Mouse (Mus musculus) liver, embryonic 12.5 days (tissue): ENCODE data around the gene Ubtd2. TPM values are rescaled to one million over a fixed set of nuclear protein-coding genes. Genes with fewer than 3 reads are reported as not detected.

Experiments used
- ATAC-seq: fragments of 200-750 bp; cut with Nextera tagmentation; 2 replicates; pipeline ENCODE4 v1.8.0; 2017; ENCODE audit warnings: moderate number of reproducible peaks, mild to moderate bottlenecking, moderate library complexity
- H3K27ac ChIP-seq: fragments of 300-500 bp; sonication (generic); 2 replicates; pipeline ENCODE4 v1.5.1; 2016; ENCODE audit warnings: mild to moderate bottlenecking
- H3K27me3 ChIP-seq: fragments of 300-500 bp; sonication (generic); replicated peaks from 2 replicates; pipeline ENCODE4 v1.6.1; 2016; ENCODE audit warnings: mild to moderate bottlenecking, moderate library complexity
- H3K36me3 ChIP-seq: fragments of 300-500 bp; sonication (generic); 2 replicates; pipeline ENCODE4 v1.6.1; 2016; ENCODE audit warnings: mild to moderate bottlenecking, moderate library complexity
- H3K4me1 ChIP-seq: fragments of 300-500 bp; sonication (generic); 2 replicates; pipeline ENCODE4 v1.6.1; 2016
- H3K4me2 ChIP-seq: fragments of 300-500 bp; sonication (generic); 2 replicates; pipeline ENCODE4 v1.6.1; 2016; ENCODE audit warnings: mild to moderate bottlenecking, moderate library complexity
- H3K4me3 ChIP-seq: fragments of 300-500 bp; sonication (generic); 2 replicates; pipeline ENCODE4 v1.5.1; 2016; ENCODE audit warnings: mild to moderate bottlenecking, moderate library complexity
- H3K9ac ChIP-seq: fragments of 300-500 bp; sonication (generic); 2 replicates; pipeline ENCODE4 v1.6.1; 2016; ENCODE audit warnings: mild to moderate bottlenecking, moderate library complexity
- H3K9me3 ChIP-seq: fragments of 300-500 bp; sonication (generic); replicated peaks from 2 replicates; pipeline ENCODE4 v1.6.1; 2016; ENCODE audit warnings: mild to moderate bottlenecking, moderate library complexity
- WGBS: fragments of 180-500 bp; shearing (Covaris S2); methylation state at CpG from one replicate; pipeline ENCODE4 v1.1.7; 2016; ENCODE audit not compliant: insufficient replicate concordance; 5-methylcytosine and 5-hydroxymethylcytosine counted together
- polyA plus RNA-seq: library from polyadenylated mRNA; unstranded; fragments of >200 nt; fragmentation: Nextera tagmentation; extraction: Ambion mirVana; gene quantifications from 2 replicates; pipeline ENCODE4 v1.2.1, GENCODE M21; 2016

Ubtd2 gene
- polyA plus RNA-seq, 1 experiment from 2014 or later = 9.6 TPM

- 46% methylated on average over 1 of the region's 1 CpGs for WGBS
- peaks cover 8% of the 10 kb centered on the region for H3K4me1 ChIP-seq
- no peak overlapping the region for H3K4me3 ChIP-seq
- H3K9ac ChIP-seq = no peak overlapping the region
- no peaks in the 10 kb centered on the region for H3K36me3 ChIP-seq
- H3K4me2 ChIP-seq = no peak overlapping the region
- no peak overlapping the region for H3K27ac ChIP-seq
- no peaks in the 10 kb centered on the region for H3K27me3 ChIP-seq
- no peak for ATAC-seq
- H3K9me3 ChIP-seq = no peaks in the 10 kb centered on the region
These were observed 10.0 kb upstream of the Ubtd2 start for GRCm38 (mm10) chr11:32445135-32445534.

- H3K27ac ChIP-seq = no peak overlapping the region
- H3K36me3 ChIP-seq = no peaks in the 10 kb centered on the region
- no peak for ATAC-seq
- H3K4me3 ChIP-seq = no peak overlapping the region
- H3K4me1 ChIP-seq = peaks cover 8% of the 10 kb centered on the region
- H3K27me3 ChIP-seq = no peaks in the 10 kb centered on the region
- H3K9me3 ChIP-seq = no peaks in the 10 kb centered on the region
- H3K9ac ChIP-seq = no peak overlapping the region
- H3K4me2 ChIP-seq = no peak overlapping the region
- 31% methylated on average over 6 of the region's 6 CpGs for WGBS
These were observed 9.4 kb upstream of the Ubtd2 start for GRCm38 (mm10) chr11:32445637-32446226.

GRCm38 (mm10) chr11:32450216-32450615, 5.0 kb upstream of the Ubtd2 start:
- Histone ChIP-seq H3K9me3 (no peaks in the 10 kb centered on the region), H3K36me3 (no peaks in the 10 kb centered on the region), H3K27ac (no peak overlapping the region), H3K4me3 (no peak overlapping the region), H3K4me1 (peaks cover 13% of the 10 kb centered on the region), H3K27me3 (peaks cover 16% of the 10 kb centered on the region; the same call in 1 of the 2 replicates), H3K9ac (no peak overlapping the region), H3K4me2 (no peak overlapping the region)
- WGBS = 4% methylated on average over 1 of the region's 1 CpGs
- ATAC-seq = no peak

- WGBS = 80% methylated on average over 6 of the region's 6 CpGs
These were observed 3.9 kb upstream of the Ubtd2 start for GRCm38 (mm10) chr11:32451306-32451705.

GRCm38 (mm10) chr11:32452745-32453144, 2.4 kb upstream of the Ubtd2 start:
- Histone ChIP-seq H3K9ac (no peak overlapping the region), H3K4me3 (no peak overlapping the region), H3K27me3 (peaks cover 20% of the 10 kb centered on the region; the same call in 1 of the 2 replicates), H3K4me1 (peaks cover 22% of the 10 kb centered on the region), H3K27ac (no peak overlapping the region), H3K9me3 (no peaks in the 10 kb centered on the region), H3K4me2 (no peak overlapping the region), H3K36me3 (no peaks in the 10 kb centered on the region)
- no peak for ATAC-seq
- WGBS = 69% methylated on average over 4 of the region's 4 CpGs

More at GRCm38 (mm10) chr11:32451306-32451705, 3.9 kb upstream of the Ubtd2 start:
- H3K9me3 ChIP-seq = no peaks in the 10 kb centered on the region
- H3K4me2 ChIP-seq = no peak overlapping the region
- peaks cover 15% of the 10 kb centered on the region for H3K4me1 ChIP-seq
- no peak overlapping the region for H3K27ac ChIP-seq
- H3K27me3 ChIP-seq = peaks cover 20% of the 10 kb centered on the region; the same call in 1 of the 2 replicates
- no peaks in the 10 kb centered on the region for H3K36me3 ChIP-seq
- no peak overlapping the region for H3K9ac ChIP-seq
- H3K4me3 ChIP-seq = no peak overlapping the region
- ATAC-seq = no peak

GRCm38 (mm10) chr11:32453353-32453915, 1.7 kb upstream of the Ubtd2 start:
- WGBS = 55% methylated on average over 8 of the region's 8 CpGs
- no peak overlapping the region for H3K27ac ChIP-seq
- peaks cover 20% of the 10 kb centered on the region; the same call in 1 of the 2 replicates for H3K27me3 ChIP-seq
- no peak overlapping the region for H3K4me2 ChIP-seq
- no peak for ATAC-seq
- H3K4me3 ChIP-seq = no peak overlapping the region
- H3K9ac ChIP-seq = no peak overlapping the region
- no peaks in the 10 kb centered on the region for H3K36me3 ChIP-seq
- H3K9me3 ChIP-seq = no peaks in the 10 kb centered on the region
- H3K4me1 ChIP-seq = peaks cover 22% of the 10 kb centered on the region

- Histone ChIP-seq H3K4me3 (peak overlapping the region; percentile 82), H3K9me3 (no peaks in the 10 kb centered on the region), H3K27ac (no peak overlapping the region), H3K9ac (peak overlapping the region; percentile 89), H3K36me3 (no peaks in the 10 kb centered on the region), H3K4me2 (peak overlapping the region; percentile 99), H3K4me1 (peaks cover 22% of the 10 kb centered on the region), H3K27me3 (peaks cover 20% of the 10 kb centered on the region; the same call in 1 of the 2 replicates)
- WGBS = 4% methylated on average over 19 of the region's 19 CpGs
- ATAC-seq = no peak; the same call in 1 of the 2 replicates
These were observed 855 bp upstream of the Ubtd2 start for GRCm38 (mm10) chr11:32454231-32454799.

- H3K9me3 ChIP-seq = no peaks in the 10 kb centered on the region
- peak overlapping the region; percentile 85 for H3K27ac ChIP-seq
- no peak; the same call in 1 of the 2 replicates for ATAC-seq
- peaks cover 22% of the 10 kb centered on the region for H3K4me1 ChIP-seq
- no peaks in the 10 kb centered on the region for H3K36me3 ChIP-seq
- peak overlapping the region; percentile 82 for H3K4me3 ChIP-seq
- 1% methylated on average over 53 of the region's 58 CpGs for WGBS
- H3K4me2 ChIP-seq = peak overlapping the region; percentile 99
- H3K9ac ChIP-seq = peak overlapping the region; percentile 89
- H3K27me3 ChIP-seq = peaks cover 20% of the 10 kb centered on the region; the same call in 1 of the 2 replicates
These were observed 454 bp downstream of the Ubtd2 start for GRCm38 (mm10) chr11:32455507-32456141.

GRCm38 (mm10) chr11:32456356-32456755, 1.2 kb downstream of the Ubtd2 start:
- 24% methylated on average over 6 of the region's 6 CpGs for WGBS
- Histone ChIP-seq H3K9ac (peak overlapping the region; percentile 89; the same call in 1 of the 2 replicates), H3K27ac (no peak overlapping the region), H3K9me3 (no peaks in the 10 kb centered on the region), H3K4me2 (peak overlapping the region; percentile 99), H3K27me3 (peaks cover 14% of the 10 kb centered on the region; the same call in 1 of the 2 replicates), H3K36me3 (no peaks in the 10 kb centered on the region), H3K4me1 (peaks cover 22% of the 10 kb centered on the region), H3K4me3 (peak overlapping the region; percentile 82)
- no peak for ATAC-seq

- Histone ChIP-seq H3K9ac (no peak overlapping the region), H3K4me2 (no peak overlapping the region), H3K9me3 (no peaks in the 10 kb centered on the region), H3K4me3 (no peak overlapping the region), H3K36me3 (no peaks in the 10 kb centered on the region), H3K27me3 (no peaks in the 10 kb centered on the region), H3K4me1 (peaks cover 19% of the 10 kb centered on the region), H3K27ac (no peak overlapping the region)
- ATAC-seq = no peak
- WGBS = 53% methylated on average over 2 of the region's 2 CpGs
These were observed 9.1 kb downstream of the Ubtd2 start for GRCm38 (mm10) chr11:32464282-32464681.

- no peaks in the 10 kb centered on the region for H3K36me3 ChIP-seq
- H3K9me3 ChIP-seq = no peaks in the 10 kb centered on the region
- peaks cover 7% of the 10 kb centered on the region; the same call in 1 of the 2 replicates for H3K4me1 ChIP-seq
- 65% methylated on average over 2 of the region's 2 CpGs for WGBS
- H3K4me3 ChIP-seq = no peak overlapping the region
- no peaks in the 10 kb centered on the region for H3K27me3 ChIP-seq
- H3K27ac ChIP-seq = no peak overlapping the region
- ATAC-seq = no peak
- H3K9ac ChIP-seq = no peak overlapping the region
- no peak overlapping the region for H3K4me2 ChIP-seq
These were observed 16.8 kb downstream of the Ubtd2 start for GRCm38 (mm10) chr11:32471925-32472324.

GRCm38 (mm10) chr11:32474725-32475124, 19.6 kb downstream of the Ubtd2 start:
- no peak for ATAC-seq
- H3K27me3 ChIP-seq = no peaks in the 10 kb centered on the region
- no peak overlapping the region for H3K27ac ChIP-seq
- WGBS = 53% methylated on average over 3 of the region's 3 CpGs
- H3K9ac ChIP-seq = no peak overlapping the region
- H3K4me1 ChIP-seq = no peaks in the 10 kb centered on the region
- no peak overlapping the region for H3K4me2 ChIP-seq
- H3K9me3 ChIP-seq = no peaks in the 10 kb centered on the region
- no peaks in the 10 kb centered on the region for H3K36me3 ChIP-seq
- no peak overlapping the region for H3K4me3 ChIP-seq
